Mouse (Mus musculus): ENCODE data around the gene Tmem91. TPM values are rescaled to one million over a fixed set of nuclear protein-coding genes. Genes with fewer than 3 reads are reported as not detected.

Tmem91 gene
- polyA plus RNA-seq, 1 experiment = 3.7 TPM

DNA sequence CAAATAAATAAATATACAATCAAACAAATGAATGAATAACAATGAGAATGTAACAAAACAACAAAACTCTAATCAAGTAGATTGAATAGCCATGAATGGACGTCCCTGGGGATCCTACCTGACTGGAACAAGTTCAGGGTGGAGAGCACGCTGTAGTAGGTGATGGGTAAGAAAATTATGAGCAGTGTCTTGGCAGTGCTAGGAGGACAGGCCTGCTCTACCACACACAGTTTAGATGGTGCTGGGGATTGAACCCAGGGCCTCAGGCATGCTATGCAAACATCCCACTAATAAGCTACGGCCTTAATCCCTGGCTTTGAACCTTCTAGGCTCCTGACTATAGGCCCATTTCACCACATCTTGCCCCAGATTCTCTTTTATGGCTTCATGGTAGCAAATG is 42.5 kb upstream of the Tmem91 start:
- Histone ChIP-seq H3K9me3 (replicated peaks; ENCODE audit: control insufficient read depth, insufficient read depth, low read length, poor library complexity, severe bottlenecking) (no peaks in the 10 kb centered on the region), H3K36me3 (ENCODE audit: control insufficient read depth, insufficient read depth, low read length, poor library complexity, severe bottlenecking) (peaks cover 11% of the 10 kb centered on the region), H3K27ac (ENCODE audit: insufficient read depth, low read length) (no peak overlapping the region), H3K4me1 (ENCODE audit: control insufficient read depth, insufficient read depth, low read length) (no peaks in the 10 kb centered on the region), H3K4me3 (ENCODE audit: low read depth, low read length) (no peak overlapping the region), H3K27me3 (ENCODE audit: control insufficient read depth, insufficient read depth, low read length, poor library complexity, severe bottlenecking) (no peaks in the 10 kb centered on the region), H3K9ac (ENCODE audit: low read depth, poor library complexity, severe bottlenecking) (no peak overlapping the region)
- no peak for TF ChIP-seq EP300 (IDR thresholded peaks at IDR 0.05; ENCODE audit: insufficient read depth, low read depth, low read length)
- TF ChIP-seq POLR2A (IDR thresholded peaks at IDR 0.05; ENCODE audit: insufficient read depth, low read length) = no peak
- no peak for TF ChIP-seq CTCF (IDR thresholded peaks at IDR 0.05; ENCODE audit: low read depth, low read length)

DNA sequence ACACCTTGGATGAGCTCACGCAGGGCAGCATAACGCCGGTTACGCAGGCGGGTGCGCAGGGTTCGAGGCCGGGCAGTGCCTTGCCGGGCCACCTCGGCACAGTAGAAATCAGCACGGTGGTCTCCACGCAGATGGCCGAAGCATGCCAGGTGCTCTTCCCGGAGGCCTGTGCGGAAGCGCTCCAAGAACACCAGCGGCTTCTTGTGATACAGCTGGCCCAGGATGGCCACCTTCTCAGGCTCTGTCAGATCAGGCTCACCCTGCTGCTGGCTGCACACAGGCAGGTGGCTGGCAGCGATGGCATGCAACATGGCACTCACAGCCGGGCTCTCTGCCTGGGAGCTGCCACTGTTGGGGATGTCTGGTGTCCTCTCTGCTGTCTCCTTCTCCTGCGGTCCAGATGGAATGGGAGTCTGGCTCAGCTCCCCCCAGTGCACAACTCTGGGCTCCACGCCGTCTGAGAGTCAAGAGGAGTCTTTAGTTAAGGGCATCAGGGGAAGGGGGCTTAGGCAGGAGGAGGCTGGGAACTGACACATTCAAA is 40.8 kb upstream of the Tmem91 start:
- no peak for TF ChIP-seq EP300 (IDR thresholded peaks at IDR 0.05; ENCODE audit: insufficient read depth, low read depth, low read length)
- TF ChIP-seq POLR2A (IDR thresholded peaks at IDR 0.05; ENCODE audit: insufficient read depth, low read length) = no peak
- no peak for TF ChIP-seq CTCF (IDR thresholded peaks at IDR 0.05; ENCODE audit: low read depth, low read length)
- Histone ChIP-seq H3K4me1 (ENCODE audit: control insufficient read depth, insufficient read depth, low read length) (no peaks in the 10 kb centered on the region), H3K36me3 (ENCODE audit: control insufficient read depth, insufficient read depth, low read length, poor library complexity, severe bottlenecking) (peaks cover 7% of the 10 kb centered on the region), H3K27ac (ENCODE audit: insufficient read depth, low read length) (no peak overlapping the region), H3K9ac (ENCODE audit: low read depth, poor library complexity, severe bottlenecking) (no peak overlapping the region), H3K27me3 (ENCODE audit: control insufficient read depth, insufficient read depth, low read length, poor library complexity, severe bottlenecking) (no peaks in the 10 kb centered on the region), H3K9me3 (replicated peaks; ENCODE audit: control insufficient read depth, insufficient read depth, low read length, poor library complexity, severe bottlenecking) (no peaks in the 10 kb centered on the region), H3K4me3 (ENCODE audit: low read depth, low read length) (no peak overlapping the region)

GRCm38 (mm10) chr7:25714581-25714980 is 39.6 kb upstream of the Tmem91 start:
- no peak for TF ChIP-seq EP300 (IDR thresholded peaks at IDR 0.05; ENCODE audit: insufficient read depth, low read depth, low read length)
- TF ChIP-seq CTCF (IDR thresholded peaks at IDR 0.05; ENCODE audit: low read depth, low read length) = no peak
- no peak for TF ChIP-seq POLR2A (IDR thresholded peaks at IDR 0.05; ENCODE audit: insufficient read depth, low read length)
- Histone ChIP-seq H3K4me3 (ENCODE audit: low read depth, low read length) (no peak overlapping the region), H3K9ac (ENCODE audit: low read depth, poor library complexity, severe bottlenecking) (no peak overlapping the region), H3K27ac (ENCODE audit: insufficient read depth, low read length) (no peak overlapping the region), H3K27me3 (ENCODE audit: control insufficient read depth, insufficient read depth, low read length, poor library complexity, severe bottlenecking) (no peaks in the 10 kb centered on the region), H3K4me1 (ENCODE audit: control insufficient read depth, insufficient read depth, low read length) (no peaks in the 10 kb centered on the region), H3K36me3 (ENCODE audit: control insufficient read depth, insufficient read depth, low read length, poor library complexity, severe bottlenecking) (peaks cover 7% of the 10 kb centered on the region), H3K9me3 (replicated peaks; ENCODE audit: control insufficient read depth, insufficient read depth, low read length, poor library complexity, severe bottlenecking) (no peaks in the 10 kb centered on the region)

DNA sequence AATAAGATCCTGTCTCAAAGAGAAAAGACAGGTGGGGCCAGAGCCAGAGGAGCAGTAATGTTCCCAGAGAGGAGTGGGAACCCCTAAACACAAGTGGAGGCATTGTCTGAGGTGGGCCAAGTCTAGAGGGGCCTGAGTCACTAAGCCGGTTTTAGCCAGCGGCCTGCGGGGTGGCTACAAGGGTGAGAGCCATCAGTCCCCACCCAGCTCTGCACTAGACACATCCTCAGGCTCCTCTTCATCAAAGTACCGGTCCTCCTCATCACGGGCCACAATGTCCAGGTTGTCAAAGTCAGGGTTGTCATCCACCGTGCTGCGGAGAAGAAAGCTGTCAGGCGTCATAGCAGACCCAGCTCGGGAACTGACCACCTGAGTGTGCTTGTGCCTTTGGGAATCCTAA is 37.8 kb upstream of the Tmem91 start:
- no peak overlapping the region for H3K27ac ChIP-seq (ENCODE audit: insufficient read depth, low read length)

DNA sequence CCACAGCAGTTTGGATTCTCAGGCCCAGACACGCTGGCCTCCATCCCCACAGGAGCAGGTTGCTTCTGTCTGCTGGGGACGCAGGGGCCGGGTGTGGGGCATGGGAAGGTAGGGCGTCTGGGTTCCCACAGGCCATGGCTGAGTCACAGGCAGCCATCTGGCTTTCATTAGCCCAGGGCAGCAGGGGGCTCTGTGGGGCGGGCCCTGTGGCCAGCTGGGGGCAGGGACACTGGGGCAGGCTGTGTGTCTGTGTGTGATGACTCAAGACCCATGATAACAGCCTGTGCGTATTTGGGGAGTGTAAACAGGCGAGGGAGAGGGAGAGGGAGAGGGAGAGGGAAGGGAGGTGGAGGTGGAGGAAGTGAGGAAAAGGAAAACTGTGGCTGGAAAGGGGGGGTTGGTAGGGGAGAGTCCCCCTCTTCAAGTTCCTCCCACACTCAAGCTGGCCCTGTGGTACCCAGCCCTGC is 36.8 kb upstream of the Tmem91 start:
- H3K27ac ChIP-seq (ENCODE audit: insufficient read depth, low read length) = no peak overlapping the region
- H3K36me3 ChIP-seq (ENCODE audit: control insufficient read depth, insufficient read depth, low read length, poor library complexity, severe bottlenecking) = peaks cover 7% of the 10 kb centered on the region
- no peaks in the 10 kb centered on the region for H3K9me3 ChIP-seq (replicated peaks; ENCODE audit: control insufficient read depth, insufficient read depth, low read length, poor library complexity, severe bottlenecking)
- H3K4me1 ChIP-seq (ENCODE audit: control insufficient read depth, insufficient read depth, low read length) = no peaks in the 10 kb centered on the region
- H3K9ac ChIP-seq (ENCODE audit: low read depth, poor library complexity, severe bottlenecking) = no peak overlapping the region
- TF ChIP-seq CTCF (IDR thresholded peaks at IDR 0.05; ENCODE audit: low read depth, low read length) = no peak
- TF ChIP-seq EP300 (IDR thresholded peaks at IDR 0.05; ENCODE audit: insufficient read depth, low read depth, low read length) = no peak
- no peak for TF ChIP-seq POLR2A (IDR thresholded peaks at IDR 0.05; ENCODE audit: insufficient read depth, low read length)
- H3K27me3 ChIP-seq (ENCODE audit: control insufficient read depth, insufficient read depth, low read length, poor library complexity, severe bottlenecking) = no peaks in the 10 kb centered on the region
- H3K4me3 ChIP-seq (ENCODE audit: low read depth, low read length) = no peak overlapping the region

More for the DNA sequence above, 37.8 kb upstream of the Tmem91 start:
- peaks cover 7% of the 10 kb centered on the region for H3K36me3 ChIP-seq (ENCODE audit: control insufficient read depth, insufficient read depth, low read length, poor library complexity, severe bottlenecking)
- no peaks in the 10 kb centered on the region for H3K27me3 ChIP-seq (ENCODE audit: control insufficient read depth, insufficient read depth, low read length, poor library complexity, severe bottlenecking)
- no peaks in the 10 kb centered on the region for H3K4me1 ChIP-seq (ENCODE audit: control insufficient read depth, insufficient read depth, low read length)
- TF ChIP-seq CTCF (IDR thresholded peaks at IDR 0.05; ENCODE audit: low read depth, low read length) = no peak
- no peak for TF ChIP-seq POLR2A (IDR thresholded peaks at IDR 0.05; ENCODE audit: insufficient read depth, low read length)
- no peak for TF ChIP-seq EP300 (IDR thresholded peaks at IDR 0.05; ENCODE audit: insufficient read depth, low read depth, low read length)
- no peaks in the 10 kb centered on the region for H3K9me3 ChIP-seq (replicated peaks; ENCODE audit: control insufficient read depth, insufficient read depth, low read length, poor library complexity, severe bottlenecking)
- no peak overlapping the region for H3K4me3 ChIP-seq (ENCODE audit: low read depth, low read length)
- no peak overlapping the region for H3K9ac ChIP-seq (ENCODE audit: low read depth, poor library complexity, severe bottlenecking)

GRCm38 (mm10) chr7:25711165-25711564 is 36.2 kb upstream of the Tmem91 start:
- no peaks in the 10 kb centered on the region for H3K9me3 ChIP-seq (replicated peaks; ENCODE audit: control insufficient read depth, insufficient read depth, low read length, poor library complexity, severe bottlenecking)
- H3K4me1 ChIP-seq (ENCODE audit: control insufficient read depth, insufficient read depth, low read length) = no peaks in the 10 kb centered on the region
- no peaks in the 10 kb centered on the region for H3K27me3 ChIP-seq (ENCODE audit: control insufficient read depth, insufficient read depth, low read length, poor library complexity, severe bottlenecking)
- no peak overlapping the region for H3K9ac ChIP-seq (ENCODE audit: low read depth, poor library complexity, severe bottlenecking)
- peaks cover 7% of the 10 kb centered on the region for H3K36me3 ChIP-seq (ENCODE audit: control insufficient read depth, insufficient read depth, low read length, poor library complexity, severe bottlenecking)
- no peak overlapping the region for H3K4me3 ChIP-seq (ENCODE audit: low read depth, low read length)
- no peak for TF ChIP-seq POLR2A (IDR thresholded peaks at IDR 0.05; ENCODE audit: insufficient read depth, low read length)
- TF ChIP-seq CTCF (IDR thresholded peaks at IDR 0.05; ENCODE audit: low read depth, low read length) = no peak
- TF ChIP-seq EP300 (IDR thresholded peaks at IDR 0.05; ENCODE audit: insufficient read depth, low read depth, low read length) = no peak
- H3K27ac ChIP-seq (ENCODE audit: insufficient read depth, low read length) = no peak overlapping the region
